Mouse (Mus musculus) lung, postnatal 0 days (tissue): ENCODE measurements around the gene Tspo.

Experiments used
- CTCF ChIP-seq: IDR thresholded peaks from 2 replicates; pipeline ENCODE4 v1.5.1; 2016; ENCODE audit warnings: antibody characterized with exemption, mild to moderate bottlenecking
- EP300 ChIP-seq: IDR thresholded peaks from 2 replicates; pipeline ENCODE4 v1.6.1; 2016; ENCODE audit warnings: antibody characterized with exemption, mild to moderate bottlenecking, control low read depth

DNA sequence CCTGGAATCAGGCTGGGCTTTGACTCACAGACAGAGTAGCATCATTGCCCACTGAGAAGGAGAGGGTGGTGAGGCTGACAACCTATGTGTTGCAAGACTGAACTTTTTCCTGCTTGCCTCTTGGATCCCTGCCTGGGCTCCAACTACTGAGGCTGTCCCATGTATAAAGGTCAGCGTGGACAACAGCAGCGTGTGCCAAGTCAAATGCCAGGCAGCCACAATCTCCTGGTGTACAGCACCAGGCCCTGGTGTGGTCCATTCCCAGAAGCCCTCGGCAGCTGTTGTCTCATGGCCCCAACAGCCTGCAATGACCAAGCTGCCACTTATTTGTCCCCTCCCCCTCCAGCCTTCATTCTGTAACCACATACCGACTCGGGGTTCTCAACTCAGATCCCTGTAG lies 8.2 kb downstream of the Tspo start:
- TF ChIP-seq CTCF (no peak), EP300 (no peak)
